15 mouse cellular contexts compared by ENCODE assay signal in genomic region chr13:92398491-92399384, GRCm38 (mm10). TPM values are rescaled to one million over a fixed set of nuclear protein-coding genes. Genes with fewer than 3 reads are reported as not detected.
DNase-seq lines count a peak whose midpoint lies in the region; ATAC-seq and TF ChIP-seq lines count a peak whose summit lies in the region.
"Had no signal": no experiment of that assay in that cellular context is flagged by ENCODE, and none has a peak within 500 bp of the region (broad histone marks: within the 10 kb centered on the region; RNA-seq: fewer than 3 reads in every experiment).

No protein-coding gene starts in this region.

- H3K9ac ChIP-seq in hindbrain, postnatal 0 days (replicated peaks; ENCODE audit: low read length), result no peak overlapping the region
- H3K9ac ChIP-seq in hindbrain, embryonic 13.5 days, result no peak overlapping the region
- H3K9ac ChIP-seq: heart, embryonic 15.5 days; limb, embryonic 15.5 days had no signal

- H3K4me1 ChIP-seq in hindbrain, postnatal 0 days (ENCODE audit: insufficient read depth, low read length), result no peaks in the 10 kb centered on the region
- H3K4me1 ChIP-seq in hindbrain, embryonic 13.5 days (replicated peaks), result no peaks in the 10 kb centered on the region
- H3K4me1 ChIP-seq: heart, embryonic 15.5 days; limb, embryonic 15.5 days had no signal

- no peaks in the 10 kb centered on the region for H3K9me3 ChIP-seq in hindbrain, postnatal 0 days (ENCODE audit: low read length)
- no peaks in the 10 kb centered on the region for H3K9me3 ChIP-seq in hindbrain, embryonic 13.5 days
- H3K9me3 ChIP-seq: heart, embryonic 15.5 days; limb, embryonic 15.5 days had no signal

- WGBS in hindbrain, postnatal 0 days, result 50% methylated on average over 11 of the region's 11 CpGs
- WGBS in hindbrain, embryonic 13.5 days, result 68% methylated on average over 11 of the region's 11 CpGs

- H3K36me3 ChIP-seq in hindbrain, postnatal 0 days (ENCODE audit: insufficient read depth, low read length), result no peaks in the 10 kb centered on the region
- no peaks in the 10 kb centered on the region for H3K36me3 ChIP-seq in hindbrain, embryonic 13.5 days
- H3K36me3 ChIP-seq: heart, embryonic 15.5 days; limb, embryonic 15.5 days had no signal

- H3K27me3 ChIP-seq in hindbrain, postnatal 0 days (ENCODE audit: insufficient read depth, low read length), result no peaks in the 10 kb centered on the region
- H3K27me3 ChIP-seq in hindbrain, embryonic 13.5 days, result no peaks in the 10 kb centered on the region
- H3K27me3 ChIP-seq: heart, embryonic 15.5 days; limb, embryonic 15.5 days had no signal

- no peak for TF ChIP-seq CTCF in hindbrain, postnatal 0 days (IDR thresholded peaks at IDR 0.05; ENCODE audit: low read depth)

- peak; percentile 61; the same call in 1 of the 2 replicates for ATAC-seq in hindbrain, postnatal 0 days
- no peak for ATAC-seq in hindbrain, embryonic 13.5 days (ENCODE audit: low FRiP score)
- ATAC-seq: Patski had no signal

- H3K4me3 ChIP-seq in hindbrain, postnatal 0 days (ENCODE audit: low read length), result no peak overlapping the region
- H3K4me3 ChIP-seq in hindbrain, embryonic 13.5 days, result no peak overlapping the region
- H3K4me3 ChIP-seq: heart, embryonic 15.5 days; limb, embryonic 15.5 days had no signal

- H3K27ac ChIP-seq in hindbrain, postnatal 0 days, result peak overlapping the region; percentile 32
- H3K27ac ChIP-seq in hindbrain, embryonic 13.5 days, result no peak overlapping the region
- H3K27ac ChIP-seq: heart, embryonic 15.5 days; limb, embryonic 15.5 days had no signal

- DNase-seq in adrenal gland, adult 2 months, result peak; percentile 26
- DNase-seq in adrenal gland, adult 18-20 months (ENCODE audit: low spot score in 2 of 2), result no peak
- DNase-seq in hindbrain, postnatal 0 days (ENCODE audit: low spot score), result peak; percentile 12
- peak; percentile 10 for DNase-seq in brain, embryonic 18.5 days (ENCODE audit: low read depth, low spot score)
- DNase-seq in cerebellum, postnatal 25 days, result peak; percentile 53 to 58
- DNase-seq in right cerebral cortex, adult 18-20 months, result no peak
- no peak for DNase-seq in embryo, embryonic 10.5 days (ENCODE audit: low spot score)
- DNase-seq: embryo, embryonic 11 days; lung, adult 18-20 months had no signal

- H3K4me2 ChIP-seq in hindbrain, postnatal 0 days (ENCODE audit: low read depth, low read length), result no peak overlapping the region
- H3K4me2 ChIP-seq in hindbrain, embryonic 13.5 days, result no peak overlapping the region
- H3K4me2 ChIP-seq: heart, embryonic 15.5 days; limb, embryonic 15.5 days had no signal

RNA-seq across cellular contexts. Expression of gene Ankrd34b, which starts 27.0 kb away (rescaled TPM):
- total RNA-seq in adrenal gland, adult 2 months (2021), result 1 to 10 TPM; 1.2 to 1.4 TPM
- 0.25 and 0.38 TPM in 2 replicates for polyA plus RNA-seq in adrenal gland, adult 2 months (2012; rRNA removed)
- total RNA-seq in adrenal gland, adult 18-20 months (2021), result under 1 TPM; 0.38 to 0.76 TPM
- 5.9 and 9.1 TPM in 2 replicates for total RNA-seq in hindbrain, postnatal 0 days (2014; rRNA removed)
- polyA plus RNA-seq in hindbrain, postnatal 0 days (2015; fragmentation: Nextera tagmentation; extraction: Ambion mirVana), result 5.0 and 5.8 TPM in 2 replicates
- polyA plus RNA-seq in hindbrain, embryonic 13.5 days (2015; fragmentation: Nextera tagmentation; extraction: Ambion mirVana), result 1.8 and 1.9 TPM in 2 replicates
- total RNA-seq: granulocyte monocyte progenitor cell, adult 5-6 weeks; megakaryocyte progenitor cell, adult 5-6 weeks had no signal

RNA-seq across cellular contexts. Expression of gene Msh3, which starts 43.9 kb away (rescaled TPM):
- 10 to 100 TPM; 17.9 to 21.6 TPM for total RNA-seq in adrenal gland, adult 2 months (2021)
- polyA plus RNA-seq in adrenal gland, adult 2 months (2012; rRNA removed), result 7.2 and 7.3 TPM in 2 replicates
- total RNA-seq in adrenal gland, adult 18-20 months (2021), result 10 to 100 TPM; 10.1 to 16.3 TPM
- 14.4 and 15.0 TPM in 2 replicates for total RNA-seq in hindbrain, postnatal 0 days (2014; rRNA removed)
- 21.1 and 21.9 TPM in 2 replicates for polyA plus RNA-seq in hindbrain, postnatal 0 days (2015; fragmentation: Nextera tagmentation; extraction: Ambion mirVana)
- 27.1 and 27.3 TPM in 2 replicates for polyA plus RNA-seq in hindbrain, embryonic 13.5 days (2015; fragmentation: Nextera tagmentation; extraction: Ambion mirVana)

RNA-seq across cellular contexts. Expression of gene Dhfr, which starts 44.2 kb away (rescaled TPM):
- total RNA-seq in adrenal gland, adult 2 months (2021), result 1 to 10 TPM; 2.3 to 2.9 TPM
- polyA plus RNA-seq in adrenal gland, adult 2 months (2012; rRNA removed), result 0.83 and 1.1 TPM in 2 replicates
- 1 to 10 TPM; 2.0 to 2.7 TPM for total RNA-seq in adrenal gland, adult 18-20 months (2021)
- total RNA-seq in hindbrain, postnatal 0 days (2014; rRNA removed), result 4.1 and 4.3 TPM in 2 replicates
- polyA plus RNA-seq in hindbrain, postnatal 0 days (2015; fragmentation: Nextera tagmentation; extraction: Ambion mirVana), result 4.5 and 5.3 TPM in 2 replicates
- polyA plus RNA-seq in hindbrain, embryonic 13.5 days (2015; fragmentation: Nextera tagmentation; extraction: Ambion mirVana), result 5.8 and 6.1 TPM in 2 replicates

Comparison
In these comparisons a context has a peak if more than half of its experiments do, and no peak if none do; other contexts are left out.
1. DNase-seq: peak in adrenal gland, adult 2 months (single experiment), hindbrain, postnatal 0 days (single experiment), brain, embryonic 18.5 days (single experiment) and cerebellum, postnatal 25 days (2 of 2); none in adrenal gland, adult 18-20 months (0 of 2), right cerebral cortex, adult 18-20 months (single experiment) and embryo, embryonic 10.5 days (single experiment).